Mouse (Mus musculus) Muller cell, postnatal 12 days (primary cell): ENCODE measurements around the gene Gm3336.

Experiments used
- DNase-seq: peaks from one replicate; pipeline ENCODE4 v3.0.0-alpha.2; 2015; ENCODE audit errors: inconsistent ontology term

Gene Gm3336

DNA sequence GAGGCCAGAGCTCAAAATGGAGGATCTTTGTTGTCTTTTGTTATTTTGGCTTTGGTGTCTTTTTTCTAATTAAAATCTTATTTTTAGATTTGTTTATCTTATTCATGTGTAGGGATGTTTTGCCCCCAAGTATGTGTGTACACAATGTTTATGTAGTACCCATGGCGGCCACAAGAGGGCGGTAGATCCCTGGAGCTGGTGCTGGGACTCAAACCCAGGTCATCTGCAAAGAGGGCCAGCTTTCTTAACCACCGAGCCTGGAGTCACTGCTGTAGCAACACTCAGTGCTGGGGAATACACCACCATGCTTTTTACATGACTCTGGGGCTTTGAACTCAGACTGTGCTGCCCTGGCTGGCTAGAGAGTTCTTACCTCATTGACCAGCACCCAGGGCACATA is 45.0 kb downstream of the Gm3336 start:
- no peak for DNase-seq

DNA sequence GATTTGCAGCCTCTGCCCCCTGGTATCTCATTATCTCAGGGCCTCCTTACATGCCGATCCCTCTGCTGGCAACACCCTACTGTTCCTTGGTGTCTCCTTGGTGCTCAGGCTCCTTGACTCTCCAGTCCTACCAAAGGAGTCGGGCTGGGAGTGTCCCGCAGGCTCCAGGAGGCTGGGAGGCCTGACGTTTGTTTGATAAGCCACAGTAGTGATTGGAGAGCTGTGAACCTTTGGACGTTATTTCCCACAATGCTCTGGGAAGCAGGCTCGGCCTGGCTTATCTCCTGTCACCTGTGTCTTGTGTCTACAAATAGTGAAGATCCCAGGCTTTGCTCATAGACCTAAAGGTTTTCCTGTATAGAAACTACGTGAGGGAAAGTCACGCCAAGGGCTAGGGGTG is 45.7 kb downstream of the Gm3336 start:
- DNase-seq = no peak

DNA sequence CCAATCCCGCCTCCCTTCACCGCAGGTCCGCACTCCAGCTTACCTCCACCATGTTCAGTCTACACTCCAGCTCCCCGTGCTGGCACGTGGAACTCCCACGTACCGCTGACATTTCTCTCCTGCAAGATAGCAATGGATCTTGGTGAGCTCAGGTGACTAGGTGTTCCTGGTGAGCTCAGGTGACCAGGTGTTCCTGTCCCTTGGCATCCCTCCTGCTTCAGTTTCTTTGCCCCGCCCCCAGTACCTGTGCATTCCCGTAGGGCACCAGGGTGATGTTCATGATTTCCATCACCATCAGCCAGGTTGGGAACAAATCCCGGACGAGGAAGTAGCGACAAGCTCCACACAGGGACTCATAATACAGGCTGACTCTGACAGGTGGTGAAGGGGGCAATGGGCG is 46.3 kb downstream of the Gm3336 start:
- no peak for DNase-seq

DNA sequence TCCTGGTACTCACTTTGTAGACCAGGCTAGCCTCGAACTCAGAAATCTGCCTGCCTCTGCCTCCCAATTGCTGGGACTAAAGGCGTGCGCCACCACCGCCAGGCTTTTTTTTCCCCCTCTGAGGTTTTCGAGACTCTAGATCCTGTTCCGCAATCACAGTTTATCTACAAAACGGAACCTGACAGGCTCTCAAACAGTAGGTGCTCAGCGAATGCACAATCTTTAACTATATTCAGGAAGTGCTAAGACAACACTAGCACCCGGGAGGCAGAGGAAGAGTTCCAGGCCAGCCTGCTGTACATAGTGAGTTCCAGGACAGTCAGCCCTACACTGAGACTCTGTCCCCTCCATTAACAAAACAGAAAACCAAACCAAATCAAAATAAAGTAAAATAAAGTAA is 47.0 kb downstream of the Gm3336 start:
- no peak for DNase-seq

DNA sequence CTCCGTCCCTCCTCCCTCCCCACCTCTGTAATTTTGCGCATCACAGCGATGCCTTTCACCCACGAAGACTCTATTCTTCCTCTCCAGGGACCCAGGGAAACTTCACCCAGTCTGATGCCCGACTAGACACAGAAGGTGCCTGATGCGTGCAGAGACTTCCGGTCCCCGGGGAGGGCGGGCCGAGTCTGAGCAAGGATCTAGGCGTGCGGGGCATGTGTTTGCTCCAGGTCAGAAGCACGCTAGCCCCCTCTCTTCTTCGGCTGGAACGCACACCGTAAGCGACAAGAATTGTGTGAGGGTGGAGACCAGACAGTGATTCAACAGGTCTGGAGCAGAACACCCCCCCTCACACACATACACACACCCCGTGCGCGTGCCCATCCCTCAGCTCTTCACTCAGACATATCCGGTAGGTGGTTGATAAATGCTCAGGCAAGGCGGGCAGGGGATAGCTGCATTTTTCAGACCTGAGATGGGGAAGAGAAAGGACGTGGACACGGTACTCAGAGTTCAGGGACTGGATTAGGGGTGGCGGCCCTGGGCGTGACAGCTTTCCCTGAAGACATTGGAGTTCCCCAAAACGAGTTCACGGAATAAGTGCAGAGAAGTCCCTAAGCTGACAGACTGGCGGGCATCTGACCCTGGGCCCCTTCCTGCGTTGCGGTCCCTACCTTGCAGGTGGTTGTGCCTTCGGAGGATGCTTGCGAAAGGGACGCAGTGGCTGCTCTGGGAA is 47.7 kb downstream of the Gm3336 start:
- DNase-seq = peak; percentile 71

DNA sequence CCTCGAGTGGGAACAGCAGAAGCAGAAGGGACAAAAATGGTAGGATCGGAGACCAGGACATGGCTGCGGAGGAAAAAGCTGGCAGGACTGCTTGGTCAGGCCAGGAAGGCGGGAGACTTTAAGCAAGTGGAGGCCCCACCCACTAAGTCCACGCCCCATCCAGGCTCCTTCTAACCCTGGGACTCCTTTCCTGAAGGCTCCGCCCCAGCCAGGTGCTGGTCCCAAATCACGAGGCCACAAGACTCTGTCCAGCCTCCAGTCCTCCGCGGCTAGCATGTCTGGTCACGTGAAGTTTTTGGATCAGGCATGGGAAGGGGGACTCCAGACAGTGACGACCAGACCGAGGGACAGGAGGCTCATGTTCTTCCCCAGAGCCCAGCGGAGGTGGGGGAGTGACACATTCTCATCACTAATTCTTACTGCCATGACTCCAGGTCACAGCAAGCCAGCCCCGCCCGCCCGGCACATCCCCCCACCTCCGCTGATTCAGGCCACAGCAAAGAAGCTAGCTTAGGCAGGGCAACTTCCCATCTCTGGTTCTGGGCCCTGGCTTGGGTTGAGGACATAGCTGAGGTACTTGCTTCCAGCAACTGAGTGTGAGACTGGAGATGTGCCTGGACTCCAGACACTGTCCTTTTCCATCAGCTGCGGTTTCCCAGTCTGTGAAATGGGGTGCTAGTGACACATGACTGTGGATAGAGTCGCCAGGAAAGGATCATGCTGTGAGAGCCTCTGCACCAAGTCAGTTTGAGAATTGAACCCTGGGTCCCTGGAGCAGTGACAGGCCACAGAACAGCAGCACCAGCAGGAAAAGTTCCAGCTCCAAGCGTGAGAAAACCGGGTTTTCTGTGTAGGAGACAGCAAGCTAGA is 48.5 kb downstream of the Gm3336 start:
- peak; percentile 85 for DNase-seq

DNA sequence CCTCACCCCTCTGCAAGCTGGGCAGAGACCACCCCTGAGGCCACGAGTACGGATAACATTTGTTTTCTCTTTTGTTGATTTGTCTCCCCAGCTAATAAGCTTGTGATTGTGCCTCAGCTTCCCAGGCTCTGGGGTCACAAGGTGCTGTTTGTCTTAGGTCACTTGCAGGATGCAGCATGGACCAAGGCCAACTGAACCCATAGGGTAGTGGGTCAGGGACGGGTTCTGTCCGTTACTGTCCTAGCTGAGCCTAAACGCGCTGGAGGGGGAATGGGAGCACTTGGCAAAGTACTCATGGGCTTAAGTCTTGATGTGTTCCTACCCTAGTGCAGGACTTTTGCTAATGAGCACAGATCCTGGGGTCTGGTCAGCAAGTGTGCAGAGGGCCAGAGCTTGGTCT is 49.2 kb downstream of the Gm3336 start:
- DNase-seq = no peak

DNA sequence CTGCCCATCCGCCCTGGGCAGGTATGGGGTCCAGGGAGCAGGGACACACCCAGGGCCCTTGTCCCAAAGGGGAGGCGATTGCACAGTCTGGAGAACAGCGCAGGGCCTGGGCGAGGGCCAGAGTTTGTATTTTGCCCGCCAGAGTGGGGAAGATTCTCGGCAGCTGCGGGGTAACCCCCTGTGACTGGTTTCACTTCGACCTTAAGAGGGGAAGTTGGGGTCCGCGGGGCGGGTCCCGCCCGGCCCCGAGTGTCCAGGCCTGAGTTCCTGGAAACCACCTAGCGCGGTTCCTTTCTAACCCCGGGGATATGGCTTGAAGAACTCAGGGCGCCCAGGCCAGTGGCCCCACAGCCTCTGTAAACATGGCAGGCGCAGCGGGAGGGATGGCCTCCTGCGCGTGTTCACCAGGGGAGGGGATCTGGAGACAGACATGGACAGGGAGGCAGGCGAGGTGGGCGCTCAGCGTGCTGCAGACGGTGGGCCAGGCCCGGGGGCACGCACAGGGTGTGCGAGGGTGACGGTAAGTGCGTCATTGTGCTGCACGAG is 50.0 kb downstream of the Gm3336 start:
- DNase-seq = no peak

DNA sequence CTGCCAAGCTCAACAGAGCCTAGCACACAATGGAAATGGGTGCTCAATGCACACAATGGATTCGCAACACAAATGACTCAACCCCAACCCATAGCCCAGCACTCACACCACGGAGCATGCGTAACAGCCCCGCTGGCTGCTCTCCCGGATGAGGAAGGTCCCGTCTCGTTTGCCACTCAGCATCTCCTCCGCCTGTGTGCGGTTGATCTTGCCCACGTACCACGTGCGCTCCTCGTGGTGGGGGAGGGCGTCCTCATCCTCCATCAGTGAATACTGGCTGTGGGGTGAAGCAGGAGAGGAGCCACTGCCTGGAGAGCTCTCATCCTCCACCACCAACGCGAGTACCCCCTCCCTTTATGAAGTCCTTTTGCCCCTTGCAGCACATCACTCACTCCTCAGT is 50.6 kb downstream of the Gm3336 start:
- no peak for DNase-seq

DNA sequence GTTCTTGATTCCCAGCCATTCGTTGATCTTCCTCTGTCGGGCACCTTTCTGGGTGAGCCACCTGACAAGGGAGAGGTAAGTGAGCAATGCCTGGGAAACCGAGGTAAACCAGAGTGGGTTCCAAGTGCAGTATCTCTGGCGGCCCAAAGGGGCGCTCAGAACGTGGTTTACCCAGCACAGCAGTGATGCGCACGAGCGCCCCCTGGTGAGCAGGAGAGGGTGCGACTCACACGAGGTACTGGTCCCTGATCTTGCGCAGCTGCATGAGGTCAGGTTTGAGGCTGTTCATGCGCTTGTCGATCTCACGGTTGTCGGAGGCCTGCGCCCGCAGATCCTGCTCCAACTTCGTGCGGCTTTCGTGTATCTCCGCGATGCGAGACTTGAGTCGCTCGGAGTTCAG is 51.0 kb downstream of the Gm3336 start:
- peak; percentile 90 for DNase-seq

DNA sequence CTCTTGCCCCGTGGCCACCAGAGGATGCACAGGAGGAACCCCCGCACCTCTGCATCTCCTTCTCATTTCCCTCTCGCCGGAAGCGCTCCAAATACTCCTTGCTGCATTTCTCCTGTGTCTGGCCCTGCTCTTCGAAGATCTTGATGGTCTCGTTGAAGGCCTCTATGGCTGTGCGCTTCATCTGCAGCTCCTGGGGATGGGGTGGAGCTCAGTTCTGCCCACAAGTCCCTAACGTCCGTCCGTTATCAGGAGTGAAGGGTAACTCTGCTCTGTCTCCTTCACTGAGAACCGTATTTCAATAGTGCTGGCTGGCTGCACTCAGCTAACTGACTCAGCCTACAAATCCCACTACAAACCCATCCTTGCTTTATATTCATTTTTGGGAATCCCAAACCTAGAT is 51.5 kb downstream of the Gm3336 start:
- DNase-seq = no peak

DNA sequence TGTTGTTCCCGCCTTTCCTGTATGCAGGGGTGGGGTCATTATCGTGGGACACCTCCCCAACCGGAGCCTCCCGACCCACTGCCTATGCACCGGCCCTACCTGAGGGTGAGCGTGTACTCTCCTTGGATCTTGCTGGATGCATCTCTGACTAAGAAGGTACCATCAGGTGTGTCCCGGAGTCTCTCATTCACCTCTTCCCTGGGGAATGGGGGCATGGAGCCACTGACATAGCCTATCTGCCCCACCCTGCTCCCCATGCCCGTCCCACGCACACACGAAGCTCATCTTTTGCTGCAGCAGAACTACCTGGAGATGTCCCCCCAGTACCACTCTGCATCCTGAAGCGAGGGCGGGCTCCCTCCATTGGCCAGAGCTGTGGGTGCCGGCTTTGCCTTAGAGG is 52.4 kb downstream of the Gm3336 start:
- DNase-seq = no peak

DNA sequence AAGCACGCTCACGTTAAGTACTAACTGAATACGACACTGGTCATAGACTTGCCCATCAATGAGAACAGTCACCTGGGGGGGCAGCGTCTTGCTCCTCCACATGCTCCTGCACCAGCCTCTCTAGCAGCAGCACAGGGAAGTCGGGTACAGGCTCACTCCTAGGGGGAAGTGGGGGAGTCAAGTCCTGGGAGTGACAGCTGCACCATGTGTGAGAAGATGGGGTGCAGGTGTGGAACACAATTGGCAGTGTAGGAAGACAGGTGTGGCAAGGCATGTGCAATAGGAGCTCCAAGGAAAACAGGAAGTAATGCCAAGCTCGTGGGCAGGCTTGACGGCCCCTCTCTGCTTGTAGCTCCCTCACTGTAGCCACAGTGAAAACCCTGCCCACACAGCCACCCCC is 52.9 kb downstream of the Gm3336 start:
- DNase-seq = no peak

DNA sequence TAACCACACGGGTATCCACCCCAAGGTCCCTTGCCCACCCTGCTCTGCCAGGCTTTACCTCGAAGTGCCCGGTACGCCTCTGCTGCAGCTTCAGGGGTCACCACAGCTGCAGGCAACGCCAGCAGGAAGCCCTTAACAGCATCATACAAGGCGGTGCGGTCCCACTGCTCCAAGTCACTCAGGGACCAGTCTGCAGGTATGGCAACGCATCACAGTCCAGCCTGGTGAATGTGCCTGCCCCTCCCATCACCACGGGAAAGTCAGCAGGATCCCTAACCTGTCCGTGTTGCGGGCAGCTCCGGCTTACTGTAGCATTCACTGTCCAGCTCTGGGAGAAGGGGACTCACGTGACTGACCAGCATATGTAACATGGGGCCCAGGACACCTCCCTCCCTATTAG is 53.7 kb downstream of the Gm3336 start:
- DNase-seq = no peak
